Mouse (Mus musculus): ENCODE measurements around the gene Nppa. TPM values are rescaled to one million over a fixed set of nuclear protein-coding genes. Genes with fewer than 3 reads are reported as not detected.

Gene Nppa
- total RNA-seq (2015) (not detected in 2 replicates), total RNA-seq (2017) (not detected in 2 replicates)

- ATAC-seq (replicated peaks; ENCODE audit: poor library complexity), result no peak
Observed at GRCm38 (mm10) chr4:148000202-148000772, at the start of gene Nppa. TSS of gene Nppa (plus strand) at chr4:148000722.

GRCm38 (mm10) chr4:147953590-147953989 lies 46.9 kb upstream of the Nppa start:
- ATAC-seq (replicated peaks; ENCODE audit: poor library complexity), result peak; percentile 91

- peak; percentile 53 for ATAC-seq (replicated peaks; ENCODE audit: poor library complexity)
Observed at GRCm38 (mm10) chr4:147957141-147957540, 43.4 kb upstream of the Nppa start.

GRCm38 (mm10) chr4:147959881-147960831 lies 40.4 kb upstream of the Nppa start:
- ATAC-seq (replicated peaks; ENCODE audit: poor library complexity), result peak; percentile 96

- ATAC-seq (replicated peaks; ENCODE audit: poor library complexity), result no peak
Observed at GRCm38 (mm10) chr4:147962781-147963180, 37.7 kb upstream of the Nppa start.

- ATAC-seq (replicated peaks; ENCODE audit: poor library complexity), result no peak
Observed at GRCm38 (mm10) chr4:147963623-147964022, 36.9 kb upstream of the Nppa start.

GRCm38 (mm10) chr4:147965712-147966111 lies 34.8 kb upstream of the Nppa start:
- ATAC-seq (replicated peaks; ENCODE audit: poor library complexity), result no peak

- no peak for ATAC-seq (replicated peaks; ENCODE audit: poor library complexity)
Observed at GRCm38 (mm10) chr4:147968816-147969215, 31.7 kb upstream of the Nppa start.

- no peak for ATAC-seq (replicated peaks; ENCODE audit: poor library complexity)
Observed at GRCm38 (mm10) chr4:147969337-147969736, 31.2 kb upstream of the Nppa start.

GRCm38 (mm10) chr4:147976237-147976636 lies 24.3 kb upstream of the Nppa start:
- no peak for ATAC-seq (replicated peaks; ENCODE audit: poor library complexity)

- no peak for ATAC-seq (replicated peaks; ENCODE audit: poor library complexity)
Observed at GRCm38 (mm10) chr4:147977726-147978125, 22.8 kb upstream of the Nppa start.

- no peak for ATAC-seq (replicated peaks; ENCODE audit: poor library complexity)
Observed at GRCm38 (mm10) chr4:147978391-147978790, 22.1 kb upstream of the Nppa start.

GRCm38 (mm10) chr4:147979441-147979860 lies 21.1 kb upstream of the Nppa start:
- no peak for ATAC-seq (replicated peaks; ENCODE audit: poor library complexity)

- ATAC-seq (replicated peaks; ENCODE audit: poor library complexity), result peak; percentile 96
Observed at GRCm38 (mm10) chr4:147985205-147986132, 15.1 kb upstream of the Nppa start, which contains the start of gene Nppb. TSS of gene Nppb (plus strand) at chr4:147985788.

GRCm38 (mm10) chr4:147993571-147994095 lies 6.9 kb upstream of the Nppa start:
- no peak for ATAC-seq (replicated peaks; ENCODE audit: poor library complexity)

- no peak for ATAC-seq (replicated peaks; ENCODE audit: poor library complexity)
Observed at GRCm38 (mm10) chr4:147995311-147995710, 5.2 kb upstream of the Nppa start.

GRCm38 (mm10) chr4:148001013-148001789 lies 679 bp downstream of the Nppa start:
- no peak for ATAC-seq (replicated peaks; ENCODE audit: poor library complexity)

GRCm38 (mm10) chr4:148001866-148002265 lies 1.3 kb downstream of the Nppa start:
- peak; percentile 33; the same call in 1 of the 2 replicates for ATAC-seq (replicated peaks; ENCODE audit: poor library complexity)

- no peak for ATAC-seq (replicated peaks; ENCODE audit: poor library complexity)
Observed at GRCm38 (mm10) chr4:148004361-148004760, 3.8 kb downstream of the Nppa start.

GRCm38 (mm10) chr4:148008412-148008811 lies 7.9 kb downstream of the Nppa start:
- peak; percentile 79 for ATAC-seq (replicated peaks; ENCODE audit: poor library complexity)

All from megakaryocyte progenitor cell, adult 5-6 weeks (primary cell).